Mouse (Mus musculus) urinary bladder, adult 18-20 months (tissue): ENCODE data around the gene Gm16451.
"Not testable (repeated sequence)": the region's sequence is repeated elsewhere in the genome, so short reads cannot be mapped to it uniquely, and the experiment has no call there.

Source experiments
- DNase-seq, 2 experiments: peaks; one replicate each; pipeline ENCODE4 v3.0.0; 2022; ENCODE audit warnings: low spot score in 2 of 2, mixed read lengths in 2 of 2

Gm16451 gene

GRCm38 (mm10) chr7:22118145-22118544, at the start of gene Gm16451:
Gene Gm16451 (minus strand): TSS chr7:22118245.
- not testable (repeated sequence) for DNase-seq

DNA sequence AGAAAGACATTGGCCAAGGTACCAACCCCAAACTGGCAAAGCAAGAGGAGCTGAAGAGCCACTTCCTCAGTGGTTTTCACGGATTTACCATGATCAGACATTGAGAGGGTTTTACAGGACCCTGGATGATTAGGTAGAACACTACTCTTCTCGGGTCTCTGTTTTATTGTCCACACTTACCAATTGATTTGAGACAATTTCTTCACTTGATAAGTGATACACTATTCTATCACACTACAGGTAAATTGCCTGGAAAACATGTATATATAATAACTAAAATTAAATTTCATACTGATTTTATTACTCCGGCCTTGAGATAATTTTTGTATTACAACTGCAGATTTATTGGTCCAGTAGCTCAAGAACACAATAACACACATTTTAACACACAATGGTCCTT, 45.9 kb upstream of the Gm16451 start, which contains the start of gene Vmn1r142:
TSS of gene Vmn1r142 (minus strand) at position 101 of the 400 bp plus-strand sequence.
- not testable (repeated sequence) for DNase-seq

DNA sequence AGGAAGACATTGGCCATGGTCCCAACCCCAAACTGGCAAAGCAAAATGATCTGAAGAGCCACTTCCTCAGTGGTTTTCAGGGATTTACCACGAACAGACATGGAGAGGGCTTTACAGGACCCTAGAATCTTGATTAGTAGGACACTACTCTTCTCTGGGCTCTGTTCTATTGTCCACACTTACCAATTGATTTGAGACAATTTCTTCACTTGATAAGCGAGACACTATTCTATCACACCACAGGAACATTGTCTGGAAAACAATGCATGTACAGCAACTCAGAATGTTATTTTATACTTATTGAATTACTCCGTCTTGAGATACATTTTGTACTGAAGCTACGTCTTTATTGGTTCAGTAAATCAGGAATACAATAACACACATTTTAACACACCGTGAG, 16.6 kb upstream of the Gm16451 start, which contains the start of gene Gm10666:
TSS of gene Gm10666 (minus strand) at position 101 of the 400 bp plus-strand sequence.
- DNase-seq: not testable (repeated sequence)

DNA sequence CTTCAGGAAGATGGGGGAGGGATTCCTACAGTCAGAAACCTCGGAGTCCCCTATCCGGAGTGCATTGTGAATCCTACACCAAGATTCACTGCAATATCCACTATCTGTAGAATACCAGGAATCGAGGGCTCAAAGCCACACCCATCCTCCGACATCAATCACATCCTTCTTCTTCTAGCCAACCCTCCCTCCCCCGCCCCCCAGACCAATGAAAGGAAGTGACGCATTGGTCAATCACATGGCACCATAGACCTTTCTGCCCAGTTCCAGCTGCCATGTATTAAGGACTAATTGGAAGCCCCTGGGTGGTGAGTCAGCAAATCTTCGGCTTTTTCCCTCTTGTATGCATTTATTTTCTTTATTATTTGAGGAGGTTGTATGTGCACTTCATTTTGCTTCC, 49.3 kb downstream of the Gm16451 start, which contains the start of gene Vmn1r139:
TSS of gene Vmn1r139 (plus strand) at position 301 of the 400 bp plus-strand sequence.
- not testable (repeated sequence) for DNase-seq
